8 mouse cellular contexts compared by ENCODE assay signal in genomic region chr5:34581671-34582313, GRCm38 (mm10). TPM values are rescaled to one million over a fixed set of nuclear protein-coding genes. Genes with fewer than 3 reads are reported as not detected.
DNase-seq lines count a peak whose midpoint lies in the region; ATAC-seq and TF ChIP-seq lines count a peak whose summit lies in the region.
"Not testable (repeated sequence)": the region's sequence is repeated elsewhere in the genome, so short reads cannot be mapped to it uniquely, and the experiment has no call there.

No protein-coding gene starts in this region.

- not testable (repeated sequence) for H3K9ac ChIP-seq in forebrain, embryonic 13.5 days; midbrain, postnatal 0 days (replicated peaks; ENCODE audit: low read length, poor library complexity, severe bottlenecking)
- peak overlapping the region; percentile 37; the same call in 1 of the 2 replicates for H3K9ac ChIP-seq in heart, postnatal 0 days (replicated peaks; ENCODE audit: low read depth, low read length)
- H3K9ac ChIP-seq in liver, embryonic 13.5 days, result peak overlapping the region; percentile 69

- DNase-seq in adrenal gland, adult (ENCODE audit: inconsistent age in 2 of 2, low spot score in 1 of 2), result peak; percentile 69 to 87
- peak; percentile 62 for DNase-seq in cerebellum, postnatal 14 days
- DNase-seq in heart, postnatal 0 days (ENCODE audit: low spot score), result peak; percentile 78
- peak; percentile 68 for DNase-seq in kidney, postnatal 10 days
- peak; percentile 77 for DNase-seq in liver, embryonic 13.5 days
- DNase-seq in midbrain, postnatal 0 days (ENCODE audit: low spot score), result peak; percentile 46

- not testable (repeated sequence) for H3K4me3 ChIP-seq in forebrain, embryonic 13.5 days; heart, postnatal 0 days (ENCODE audit: low read depth, low read length); midbrain, postnatal 0 days (ENCODE audit: low read depth, low read length); testis, adult 2 months (ENCODE audit: control insufficient read depth, low read depth, low read length)
- H3K4me3 ChIP-seq in liver, embryonic 13.5 days (replicated peaks), result peak overlapping the region; percentile 47

- not testable (repeated sequence) for TF ChIP-seq POLR2A in testis, adult 2 months (IDR thresholded peaks at IDR 0.05; ENCODE audit: control insufficient read depth, low read depth, low read length)

- TF ChIP-seq EP300 in heart, postnatal 0 days (IDR thresholded peaks at IDR 0.05; ENCODE audit: low read depth), result not testable (repeated sequence)

- not testable (repeated sequence) for H3K4me2 ChIP-seq in forebrain, embryonic 13.5 days; midbrain, postnatal 0 days (ENCODE audit: low read depth, low read length, poor library complexity, severe bottlenecking)
- H3K4me2 ChIP-seq in heart, postnatal 0 days (ENCODE audit: low read depth, low read length), result peak overlapping the region; percentile 46
- peak overlapping the region; percentile 72 for H3K4me2 ChIP-seq in liver, embryonic 13.5 days

- H3K36me3 ChIP-seq in forebrain, embryonic 13.5 days (ENCODE audit: poor library complexity, severe bottlenecking); heart, postnatal 0 days (replicated peaks; ENCODE audit: control insufficient read depth, insufficient read depth, low read length); midbrain, postnatal 0 days (ENCODE audit: insufficient read depth, low read length); testis, adult 2 months (ENCODE audit: control insufficient read depth, insufficient read depth, low read length): not testable (repeated sequence)
- peaks cover 36% of the 10 kb centered on the region for H3K36me3 ChIP-seq in liver, embryonic 13.5 days

- WGBS in forebrain, embryonic 13.5 days, result 61% methylated on average over 10 of the region's 10 CpGs
- WGBS in heart, postnatal 0 days, result 6% methylated on average over 10 of the region's 10 CpGs
- WGBS in liver, embryonic 13.5 days (ENCODE audit: insufficient replicate concordance), result 14% methylated on average over 10 of the region's 10 CpGs
- WGBS in midbrain, postnatal 0 days, result 40% methylated on average over 9 of the region's 10 CpGs

- H3K27ac ChIP-seq in forebrain, embryonic 13.5 days, result peak overlapping the region; percentile 28
- peak overlapping the region; percentile 61 for H3K27ac ChIP-seq in heart, postnatal 0 days (ENCODE audit: low read depth)
- H3K27ac ChIP-seq in liver, embryonic 13.5 days, result peak overlapping the region; percentile 98
- not testable (repeated sequence) for H3K27ac ChIP-seq in midbrain, postnatal 0 days (ENCODE audit: low read depth, low read length)
- peak overlapping the region; percentile 1 for H3K27ac ChIP-seq in testis, adult 2 months (ENCODE audit: control insufficient read depth, insufficient read depth, low read depth, low read length)

- peaks cover 13% of the 10 kb centered on the region; the same call in 1 of the 2 replicates for H3K4me1 ChIP-seq in forebrain, embryonic 13.5 days
- H3K4me1 ChIP-seq in heart, postnatal 0 days (ENCODE audit: control insufficient read depth, insufficient read depth), result peaks cover 20% of the 10 kb centered on the region
- peaks cover 87% of the 10 kb centered on the region for H3K4me1 ChIP-seq in liver, embryonic 13.5 days (replicated peaks)
- not testable (repeated sequence) for H3K4me1 ChIP-seq in midbrain, postnatal 0 days (ENCODE audit: insufficient read depth, low read length); testis, adult 2 months (ENCODE audit: control insufficient read depth, insufficient read depth, low read length)

- not testable (repeated sequence) for TF ChIP-seq CTCF in heart, postnatal 0 days (IDR thresholded peaks at IDR 0.05; ENCODE audit: low read depth); midbrain, postnatal 0 days (IDR thresholded peaks at IDR 0.05); testis, adult 2 months (IDR thresholded peaks at IDR 0.05; ENCODE audit: control insufficient read depth, insufficient read depth, insufficient replicate concordance, low read depth, low read length)

- peak; percentile 62 for ATAC-seq in forebrain, embryonic 13.5 days
- peak; percentile 79 for ATAC-seq in heart, postnatal 0 days (ENCODE audit: insufficient read depth, low read depth)
- peak; percentile 98 for ATAC-seq in liver, embryonic 13.5 days (ENCODE audit: low read depth)
- ATAC-seq in midbrain, postnatal 0 days (ENCODE audit: low FRiP score), result peak; percentile 41; the same call in 1 of the 2 replicates

- H3K9me3 ChIP-seq in forebrain, embryonic 13.5 days (replicated peaks); heart, postnatal 0 days (replicated peaks; ENCODE audit: control insufficient read depth, low read length); liver, embryonic 13.5 days (replicated peaks); midbrain, postnatal 0 days (ENCODE audit: low read length): not testable (repeated sequence)

- not testable (repeated sequence) for H3K27me3 ChIP-seq in forebrain, embryonic 13.5 days; heart, postnatal 0 days (ENCODE audit: control insufficient read depth, insufficient read depth, low read length); liver, embryonic 13.5 days; midbrain, postnatal 0 days (ENCODE audit: insufficient read depth, low read length); testis, adult 2 months (ENCODE audit: control insufficient read depth, insufficient read depth, low read length)

RNA-seq across cellular contexts. Expression of gene Add1, which starts 8.3 kb away (rescaled TPM):
- 173 and 185 TPM in 2 replicates for polyA plus RNA-seq in forebrain, embryonic 13.5 days (2015; fragmentation: Nextera tagmentation; extraction: Ambion mirVana)
- 203 and 246 TPM in 2 replicates for total RNA-seq in heart, postnatal 0 days (2014; rRNA removed; ENCODE audit: low replicate concordance)
- polyA plus RNA-seq in heart, postnatal 0 days (2015; fragmentation: Nextera tagmentation; extraction: Ambion mirVana), result 100 and 104 TPM in 2 replicates
- 124 and 133 TPM in 2 replicates for polyA plus RNA-seq in liver, embryonic 13.5 days (2015; fragmentation: Nextera tagmentation; extraction: Ambion mirVana)
- total RNA-seq in midbrain, postnatal 0 days (2014; rRNA removed), result 284 and 301 TPM in 2 replicates
- 161 and 166 TPM in 2 replicates for polyA plus RNA-seq in midbrain, postnatal 0 days (2015; fragmentation: Nextera tagmentation; extraction: Ambion mirVana)
- polyA plus RNA-seq in testis, adult 2 months (2012; rRNA removed), result 31.5 and 40.8 TPM in 2 replicates

RNA-seq across cellular contexts. Expression of gene Mfsd10, which starts 55.2 kb away (rescaled TPM):
- polyA plus RNA-seq in forebrain, embryonic 13.5 days (2015; fragmentation: Nextera tagmentation; extraction: Ambion mirVana), result 86.9 and 99.0 TPM in 2 replicates
- total RNA-seq in heart, postnatal 0 days (2014; rRNA removed; ENCODE audit: low replicate concordance), result 31.0 and 45.7 TPM in 2 replicates
- 29.9 and 30.4 TPM in 2 replicates for polyA plus RNA-seq in heart, postnatal 0 days (2015; fragmentation: Nextera tagmentation; extraction: Ambion mirVana)
- 56.3 and 65.9 TPM in 2 replicates for polyA plus RNA-seq in liver, embryonic 13.5 days (2015; fragmentation: Nextera tagmentation; extraction: Ambion mirVana)
- total RNA-seq in midbrain, postnatal 0 days (2014; rRNA removed), result 90.9 and 101 TPM in 2 replicates
- polyA plus RNA-seq in midbrain, postnatal 0 days (2015; fragmentation: Nextera tagmentation; extraction: Ambion mirVana), result 95.7 and 107 TPM in 2 replicates
- 23.5 and 27.6 TPM in 2 replicates for polyA plus RNA-seq in testis, adult 2 months (2012; rRNA removed)

RNA-seq across cellular contexts. Expression of gene Sh3bp2, which starts 56.2 kb away (rescaled TPM):
- 19.1 and 23.1 TPM in 2 replicates for polyA plus RNA-seq in forebrain, embryonic 13.5 days (2015; fragmentation: Nextera tagmentation; extraction: Ambion mirVana)
- 5.3 and 8.2 TPM in 2 replicates for total RNA-seq in heart, postnatal 0 days (2014; rRNA removed; ENCODE audit: low replicate concordance)
- 1.5 and 1.6 TPM in 2 replicates for polyA plus RNA-seq in heart, postnatal 0 days (2015; fragmentation: Nextera tagmentation; extraction: Ambion mirVana)
- 2.4 and 4.4 TPM in 2 replicates for polyA plus RNA-seq in liver, embryonic 13.5 days (2015; fragmentation: Nextera tagmentation; extraction: Ambion mirVana)
- total RNA-seq in midbrain, postnatal 0 days (2014; rRNA removed), result 35.5 and 44.1 TPM in 2 replicates
- 17.6 and 20.3 TPM in 2 replicates for polyA plus RNA-seq in midbrain, postnatal 0 days (2015; fragmentation: Nextera tagmentation; extraction: Ambion mirVana)
- polyA plus RNA-seq in testis, adult 2 months (2012; rRNA removed), result 4.9 and 5.0 TPM in 2 replicates

Comparison
In these comparisons a context has a peak if more than half of its experiments do, and no peak if none do; other contexts are left out.
1. ATAC-seq: peak in every context shown above with its lines; median percentile 98 in liver, embryonic 13.5 days; 79 in heart, postnatal 0 days; 62 in forebrain, embryonic 13.5 days; 41 in midbrain, postnatal 0 days.